8 mouse cellular contexts compared by ENCODE assay signal in genomic region chr7:116309456-116309855, GRCm38 (mm10). TPM values are rescaled to one million over a fixed set of nuclear protein-coding genes. Genes with fewer than 3 reads are reported as not detected.
A peak's percentile ranks its signal among the peaks of the same experiment; 100 is the strongest.
DNase-seq lines count a peak whose midpoint lies in the region; ATAC-seq lines count a peak whose summit lies in the region.

No protein-coding gene starts in this region.

- 16% methylated on average over 9 of the region's 9 CpGs for WGBS in heart, embryonic 14.5 days
- 19% methylated on average over 9 of the region's 9 CpGs for WGBS in kidney, embryonic 15.5 days

- H3K36me3 ChIP-seq in heart, embryonic 14.5 days (ENCODE audit: control insufficient read depth, insufficient read depth, low read length) = no peaks in the 10 kb centered on the region
- no peaks in the 10 kb centered on the region for H3K36me3 ChIP-seq in kidney, embryonic 15.5 days

- ATAC-seq in heart, embryonic 14.5 days (ENCODE audit: insufficient number of reproducible peaks, insufficient read depth, low FRiP score, low read depth) = no peak
- no peak for ATAC-seq in kidney, embryonic 15.5 days (replicated peaks; ENCODE audit: low FRiP score)

- H3K27me3 ChIP-seq in heart, embryonic 14.5 days (ENCODE audit: control insufficient read depth, insufficient read depth, low read length) = 0 out of 2 replicates have a peak, but pooled peaks cover 3% of the 10 kb centered on the region
- H3K27me3 ChIP-seq in kidney, embryonic 15.5 days = peaks cover 34% of the 10 kb centered on the region

- H3K9ac ChIP-seq in heart, embryonic 14.5 days (ENCODE audit: low read length) = peak overlapping the region; percentile 31; the same call in 1 of the 2 replicates
- no peak overlapping the region for H3K9ac ChIP-seq in kidney, embryonic 15.5 days

- peaks cover 9 to 12% of the 10 kb centered on the region in 2 experiments for H3K4me1 ChIP-seq in heart, embryonic 14.5 days (ENCODE audit: control insufficient read depth in 2 of 2, insufficient read depth in 2 of 2, low read length in 2 of 2)
- peaks cover 34% of the 10 kb centered on the region for H3K4me1 ChIP-seq in kidney, embryonic 15.5 days

- no peak overlapping the region; a peak in 1 of 4 replicates for H3K27ac ChIP-seq in heart, embryonic 14.5 days (replicated peaks in 1 of 2; ENCODE audit: control insufficient read depth in 1 of 2, insufficient read depth in 1 of 2, low read depth in 2 of 2, low read length in 2 of 2)
- H3K27ac ChIP-seq in kidney, embryonic 15.5 days = peak overlapping the region; percentile 91

- H3K4me3 ChIP-seq in heart, embryonic 14.5 days (ENCODE audit: control insufficient read depth in 1 of 2, insufficient read depth in 1 of 2, low read depth in 1 of 2, low read length in 2 of 2) = no peak overlapping the region
- 0 out of 2 replicates have a peak overlapping the region, but pooled peaks have one; percentile 3 for H3K4me3 ChIP-seq in kidney, embryonic 15.5 days (replicated peaks)

- H3K9me3 ChIP-seq in heart, embryonic 14.5 days (ENCODE audit: control insufficient read depth, low read length) = no peaks in the 10 kb centered on the region
- H3K9me3 ChIP-seq in kidney, embryonic 15.5 days (replicated peaks) = no peaks in the 10 kb centered on the region

- DNase-seq in heart, adult 11 months = no peak
- peak; percentile 50 for DNase-seq in adrenal gland, postnatal 14 days
- DNase-seq in lung, postnatal 36 days = peak; percentile 47
- DNase-seq in yolk sac, embryonic 10.5 days (ENCODE audit: low spot score) = peak; percentile 87
- no peak for DNase-seq in right cerebral cortex, postnatal 4 days
- DNase-seq in layer of hippocampus, postnatal 14 days (ENCODE audit: low spot score in 2 of 2) = no peak

- peak overlapping the region; percentile 97 for H3K4me2 ChIP-seq in heart, embryonic 14.5 days (ENCODE audit: low read length)
- H3K4me2 ChIP-seq in kidney, embryonic 15.5 days = peak overlapping the region; percentile 99

RNA-seq across cellular contexts. Expression of gene Plekha7, which starts 1.3 kb away (rescaled TPM):
- polyA plus RNA-seq in heart, embryonic 14.5 days (2014; fragmentation: Nextera tagmentation; extraction: Ambion mirVana) = 26.1 and 28.0 TPM in 2 replicates
- 10.3 and 12.0 TPM in 2 replicates for total RNA-seq in adrenal gland, postnatal 14 days (2021)
- polyA plus RNA-seq in kidney, embryonic 15.5 days (2015; fragmentation: Nextera tagmentation; extraction: Ambion mirVana) = 14.1 and 14.4 TPM in 2 replicates
- 10 to 100 TPM; 15.3 to 26.0 TPM for total RNA-seq in layer of hippocampus, postnatal 14 days (2021)

RNA-seq across cellular contexts. Expression of gene Rps13, which starts 24.5 kb away (rescaled TPM):
- polyA plus RNA-seq in heart, embryonic 14.5 days (2014; fragmentation: Nextera tagmentation; extraction: Ambion mirVana) = 624 and 675 TPM in 2 replicates
- total RNA-seq in adrenal gland, postnatal 14 days (2021) = 485 and 551 TPM in 2 replicates
- polyA plus RNA-seq in kidney, embryonic 15.5 days (2015; fragmentation: Nextera tagmentation; extraction: Ambion mirVana) = 840 and 852 TPM in 2 replicates
- 100 to 1,000 TPM; 219 to 224 TPM for total RNA-seq in layer of hippocampus, postnatal 14 days (2021)

Comparison
In these comparisons a context has a peak if more than half of its experiments do, and no peak if none do; other contexts are left out.
1. DNase-seq: peak in adrenal gland, postnatal 14 days (single experiment), lung, postnatal 36 days (single experiment) and yolk sac, embryonic 10.5 days (single experiment); none in heart, adult 11 months (single experiment), right cerebral cortex, postnatal 4 days (single experiment) and layer of hippocampus, postnatal 14 days (0 of 2).